Mouse (Mus musculus) liver, embryonic 14.5 days (tissue): ENCODE measurements around the gene Gpat2. TPM values are rescaled to one million over a fixed set of nuclear protein-coding genes. Genes with fewer than 3 reads are reported as not detected.

Experiments
- ATAC-seq: fragments of 200-750 bp; cut with Nextera tagmentation; 2 replicates; pipeline ENCODE4 v1.8.0; 2017; ENCODE audit warnings: moderate number of reproducible peaks, mild to moderate bottlenecking, moderate library complexity; ENCODE audit not compliant: insufficient read depth
- DNase-seq, 3 experiments: peaks; one replicate each; pipeline ENCODE4 v3.0.0-alpha.2; 2012 to 2013; ENCODE audit warnings: low read depth in 3 of 3, low spot score in 3 of 3
- H3K27ac ChIP-seq: fragments of 300-500 bp; sonication (generic); 2 replicates; pipeline ENCODE4 v1.5.1; 2014; ENCODE audit warnings: moderate library complexity, mild to moderate bottlenecking, control low read depth, inconsistent platforms
- H3K27me3 ChIP-seq: fragments of 300-500 bp; sonication (generic); 2 replicates; pipeline ENCODE4 v1.6.1; 2014; ENCODE audit warnings: mild to moderate bottlenecking, low read length, moderate library complexity; ENCODE audit not compliant: control insufficient read depth, insufficient read depth
- H3K36me3 ChIP-seq: fragments of 300-500 bp; sonication (generic); replicated peaks from 2 replicates; pipeline ENCODE4 v1.6.1; 2014; ENCODE audit warnings: low read depth; ENCODE audit not compliant: control insufficient read depth, insufficient read depth
- H3K4me1 ChIP-seq, 2 experiments: fragments of 200-500 bp in 1 of 2; fragments of 300-500 bp in 1 of 2; sonication (generic) in 1 of 2; replicated peaks; 2 replicates each; pipeline ENCODE4 v1.6.1; 2012 to 2014; ENCODE audit warnings: antibody characterized with exemption in 1 of 2, inconsistent platforms in 1 of 2, low read length in 1 of 2; ENCODE audit not compliant: control insufficient read depth in 2 of 2, insufficient read depth in 2 of 2
- H3K4me2 ChIP-seq: fragments of 300-500 bp; sonication (generic); 2 replicates; pipeline ENCODE4 v1.6.1; 2014; ENCODE audit warnings: low read depth, mild to moderate bottlenecking, control low read depth, moderate library complexity
- H3K4me3 ChIP-seq, 2 experiments: fragments of 200-500 bp in 1 of 2; fragments of 300-500 bp in 1 of 2; sonication (generic) in 1 of 2; 2 replicates each; pipeline ENCODE4 v1.5.1; 2012 to 2014; ENCODE audit warnings: low read depth in 2 of 2, low read length in 2 of 2, mild to moderate bottlenecking in 2 of 2, control low read depth in 1 of 2, inconsistent platforms in 1 of 2, moderate library complexity in 1 of 2; ENCODE audit not compliant: insufficient read depth in 1 of 2
- H3K9ac ChIP-seq: fragments of 300-500 bp; sonication (generic); replicated peaks from 2 replicates; pipeline ENCODE4 v1.6.1; 2014; ENCODE audit warnings: mild to moderate bottlenecking, control low read depth, moderate library complexity
- H3K9me3 ChIP-seq: fragments of 300-500 bp; sonication (generic); 2 replicates; pipeline ENCODE4 v1.6.1; 2016; ENCODE audit warnings: low read length, mixed read lengths; ENCODE audit not compliant: control insufficient read depth
- CTCF ChIP-seq: IDR thresholded peaks from 2 replicates; pipeline ENCODE4 v1.5.1; 2016; ENCODE audit warnings: antibody characterized with exemption, low read depth, control low read depth
- EP300 ChIP-seq: IDR thresholded peaks from 2 replicates; pipeline ENCODE4 v1.6.1; 2016; ENCODE audit warnings: antibody characterized with exemption, low read depth
- WGBS: fragments of 180-500 bp; shearing (Covaris S2); extraction: QIAGEN DNeasy Blood & Tissue Kit; methylation state at CpG from one replicate; pipeline ENCODE4 v1.1.7; 2014; ENCODE audit not compliant: insufficient replicate concordance; 5-methylcytosine and 5-hydroxymethylcytosine counted together
- polyA plus RNA-seq, 2 experiments: library from polyadenylated mRNA; depleted of rRNA in 1 of 2; stranded (reverse) in 1 of 2; unstranded in 1 of 2; fragments of >200 nt; fragmentation: Nextera tagmentation in 1 of 2; extraction: Ambion mirVana in 1 of 2; gene quantifications; 2 replicates each; pipeline versions ENCODE4 v1.2.1 to v1.2.3; 2012 to 2014

Gpat2 gene
- polyA plus RNA-seq, 2 experiments = 0.26 to 0.33 TPM

DNA sequence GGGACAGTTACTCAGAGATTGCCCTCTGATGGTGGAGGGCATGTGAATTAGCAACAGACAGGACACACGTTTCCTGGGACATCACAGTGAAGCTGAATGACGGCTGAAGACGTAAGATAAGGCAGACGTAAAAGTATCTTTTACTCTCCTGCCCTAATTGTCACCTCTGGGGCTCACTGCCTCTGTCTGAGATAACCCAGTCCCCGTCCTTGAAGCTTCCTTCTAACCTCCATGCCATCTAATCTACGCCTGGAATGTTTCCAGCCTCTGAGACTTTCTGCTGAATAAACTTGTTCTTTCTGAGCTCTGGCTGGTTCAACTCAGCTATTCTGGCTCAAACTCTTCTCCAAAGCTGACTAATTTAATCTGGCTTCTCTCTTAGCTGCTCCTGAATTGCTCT is 26.7 kb downstream of the Gpat2 start:
- WGBS = 7% methylated on average over 6 of the region's 6 CpGs
- DNase-seq (peak; percentile 47 to 55 (median 49)), ATAC-seq (peak; percentile 82)
- H3K27ac ChIP-seq = no peak overlapping the region
- 0 out of 2 replicates have a peak overlapping the region, but pooled peaks have one; percentile 9 for H3K9ac ChIP-seq
- no peak overlapping the region for H3K4me3 ChIP-seq
- no peaks in the 10 kb centered on the region for H3K9me3 ChIP-seq
- peak overlapping the region; percentile 27; the same call in 1 of the 2 replicates for H3K4me2 ChIP-seq
- peaks cover 10 to 17% of the 10 kb centered on the region in 2 experiments for H3K4me1 ChIP-seq
- no peaks in the 10 kb centered on the region for H3K36me3 ChIP-seq
- TF ChIP-seq EP300 (peak; percentile 74), CTCF (no peak)
- no peaks in the 10 kb centered on the region; the same call in 1 of the 2 replicates for H3K27me3 ChIP-seq

DNA sequence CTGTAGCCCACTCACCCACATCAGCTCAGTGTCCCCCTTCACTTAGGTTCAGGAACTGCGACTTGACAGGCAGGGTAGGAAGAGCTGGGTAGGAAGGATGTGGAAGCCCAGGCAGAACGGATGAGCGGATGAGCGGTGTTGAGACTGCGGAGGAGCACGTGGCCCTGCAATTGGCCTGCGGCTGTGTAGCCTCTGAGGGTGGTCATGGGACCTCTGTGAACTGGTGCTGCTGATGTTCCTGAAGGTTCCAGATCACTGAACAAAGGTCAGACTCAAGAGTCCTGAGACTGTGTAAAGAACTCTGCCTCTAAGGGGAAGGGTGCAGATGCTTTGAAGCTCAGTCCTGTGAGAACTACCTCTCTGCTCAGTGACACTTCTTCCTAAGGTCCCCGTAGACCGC is 28.1 kb downstream of the Gpat2 start:
- ATAC-seq (no peak), DNase-seq (no peak)
- no peak overlapping the region for H3K27ac ChIP-seq
- no peak overlapping the region for H3K4me3 ChIP-seq
- H3K9ac ChIP-seq = no peak overlapping the region
- no peaks in the 10 kb centered on the region for H3K36me3 ChIP-seq
- no peaks in the 10 kb centered on the region; the same call in 1 of the 2 replicates for H3K27me3 ChIP-seq
- WGBS = 64% methylated on average over 9 of the region's 9 CpGs
- TF ChIP-seq CTCF (0 out of 2 replicates have a peak, but pooled peaks have one; percentile 18), EP300 (no peak)
- no peaks in the 10 kb centered on the region for H3K9me3 ChIP-seq
- H3K4me2 ChIP-seq = no peak overlapping the region
- peaks cover 10 to 14% of the 10 kb centered on the region in 2 experiments for H3K4me1 ChIP-seq

DNA sequence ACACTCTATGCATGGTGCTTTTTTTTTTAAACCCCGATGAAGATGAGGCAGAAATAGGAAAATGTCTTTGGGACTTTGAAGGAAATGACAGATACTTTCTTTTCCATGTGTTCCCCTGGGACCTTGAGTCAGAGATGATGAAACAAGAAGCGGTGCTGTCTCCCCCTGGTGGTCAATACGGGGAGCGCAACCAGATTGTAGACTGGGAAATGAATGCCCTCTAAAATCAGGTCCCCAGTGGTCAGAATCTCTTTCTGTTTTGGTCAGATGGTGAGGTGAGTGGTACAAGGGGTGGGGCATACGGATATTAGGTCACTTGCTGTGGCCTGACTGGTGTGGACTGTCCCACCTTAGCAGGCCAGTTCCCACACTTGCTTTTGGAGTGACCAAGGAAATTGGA is 28.8 kb downstream of the Gpat2 start:
- Histone ChIP-seq H3K4me3 (no peak overlapping the region), H3K36me3 (no peaks in the 10 kb centered on the region), H3K27me3 (no peaks in the 10 kb centered on the region; the same call in 1 of the 2 replicates), H3K27ac (no peak overlapping the region), H3K4me2 (no peak overlapping the region), H3K9ac (no peak overlapping the region), H3K4me1 (peaks cover 10 to 14% of the 10 kb centered on the region in 2 experiments), H3K9me3 (no peaks in the 10 kb centered on the region)
- DNase-seq (peak; percentile 38 to 54 (median 39)), ATAC-seq (no peak)
- WGBS = 4% methylated on average over 5 of the region's 5 CpGs
- TF ChIP-seq CTCF (peak; percentile 96), EP300 (no peak)

DNA sequence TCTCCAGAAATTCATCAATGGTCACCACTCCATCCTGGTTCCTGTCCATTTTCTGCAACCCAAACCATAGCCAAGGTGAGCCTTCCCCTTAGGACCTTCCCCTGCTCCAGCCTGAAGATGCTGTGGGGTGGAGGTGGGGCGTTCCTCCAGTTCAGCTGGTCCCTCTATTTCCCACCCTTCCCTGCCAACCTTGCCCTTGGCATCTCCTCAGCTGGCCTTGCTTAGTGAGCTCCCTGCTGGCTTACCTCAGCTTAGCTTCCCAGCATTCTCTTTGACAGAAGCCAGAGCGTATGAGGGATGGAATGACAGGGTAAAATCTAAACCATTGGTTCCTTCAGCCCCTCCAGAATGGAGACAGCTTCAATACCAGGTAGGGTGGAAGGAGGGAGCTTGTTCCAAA is 34.3 kb downstream of the Gpat2 start:
- H3K4me1 ChIP-seq = no peaks in the 10 kb centered on the region
- DNase-seq (no peak), ATAC-seq (no peak)
- no peak overlapping the region for H3K4me2 ChIP-seq
- no peaks in the 10 kb centered on the region; the same call in 1 of the 2 replicates for H3K27me3 ChIP-seq
- H3K4me3 ChIP-seq = no peak overlapping the region
- TF ChIP-seq EP300 (no peak), CTCF (no peak)
- H3K9ac ChIP-seq = no peak overlapping the region
- H3K9me3 ChIP-seq = no peaks in the 10 kb centered on the region
- H3K27ac ChIP-seq = no peak overlapping the region
- no peaks in the 10 kb centered on the region for H3K36me3 ChIP-seq
- 56% methylated on average over 2 of the region's 2 CpGs for WGBS

DNA sequence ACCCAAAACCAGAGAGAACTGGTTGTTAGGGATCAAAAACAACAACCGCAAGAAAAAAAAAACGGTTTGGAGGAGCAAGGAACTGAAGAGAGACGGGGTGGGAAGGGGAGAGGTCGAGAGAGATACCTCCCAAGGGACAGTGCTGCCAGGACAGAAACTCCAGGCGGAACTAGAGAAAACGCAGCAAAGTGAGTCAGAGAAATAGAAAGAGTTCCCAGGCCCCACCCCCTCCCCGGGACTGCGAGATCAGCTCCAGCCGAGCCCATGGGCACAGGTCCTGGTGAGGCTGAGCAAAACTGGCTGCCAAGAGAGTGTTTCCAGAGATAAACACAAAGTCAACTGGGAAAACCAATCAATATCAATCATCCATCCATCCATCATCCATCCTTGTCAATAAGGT is 36.4 kb downstream of the Gpat2 start:
- H3K4me2 ChIP-seq = no peak overlapping the region

More for the DNA sequence above, 36.4 kb downstream of the Gpat2 start:
- DNase-seq = no peak
- TF ChIP-seq CTCF = no peak
- Histone ChIP-seq H3K27ac (no peak overlapping the region), H3K9me3 (no peaks in the 10 kb centered on the region), H3K4me3 (no peak overlapping the region), H3K27me3 (no peaks in the 10 kb centered on the region), H3K4me1 (no peaks in the 10 kb centered on the region), H3K36me3 (no peaks in the 10 kb centered on the region), H3K9ac (no peak overlapping the region)
- no peak for ATAC-seq
- 50% methylated on average over 9 of the region's 9 CpGs for WGBS
